Mouse (Mus musculus): ENCODE measurements around the gene Esam. TPM values are rescaled to one million over a fixed set of nuclear protein-coding genes. Genes with fewer than 3 reads are reported as not detected.

Esam gene
- polyA plus RNA-seq, 1 experiment: 28.8 TPM

GRCm38 (mm10) chr9:37500201-37500600, 27.7 kb upstream of the Esam start:
- Histone ChIP-seq H3K27ac (ENCODE audit: insufficient read depth, low read length) (no peak overlapping the region), H3K4me1 (ENCODE audit: control insufficient read depth, insufficient read depth, low read length) (no peaks in the 10 kb centered on the region), H3K27me3 (ENCODE audit: control insufficient read depth, insufficient read depth, low read length) (no peaks in the 10 kb centered on the region), H3K4me3 (replicated peaks; ENCODE audit: insufficient read depth, low read depth, low read length) (no peak overlapping the region)
- WGBS: 75% methylated on average over 3 of the region's 3 CpGs
- TF ChIP-seq CTCF (IDR thresholded peaks at IDR 0.05; ENCODE audit: borderline replicate concordance, insufficient read depth, low read depth, low read length) (no peak), POLR2A (IDR thresholded peaks at IDR 0.05; ENCODE audit: borderline replicate concordance, insufficient read depth, low read length) (no peak)
- DNase-seq: no peak

- no peak overlapping the region for H3K27ac ChIP-seq (ENCODE audit: insufficient read depth, low read length)
- H3K4me3 ChIP-seq (replicated peaks; ENCODE audit: insufficient read depth, low read depth, low read length): no peak overlapping the region
- H3K27me3 ChIP-seq (ENCODE audit: control insufficient read depth, insufficient read depth, low read length): no peaks in the 10 kb centered on the region
- no peak for DNase-seq
- 100% methylated on average over 1 of the region's 1 CpGs for WGBS
- TF ChIP-seq POLR2A (IDR thresholded peaks at IDR 0.05; ENCODE audit: borderline replicate concordance, insufficient read depth, low read length) (no peak), CTCF (IDR thresholded peaks at IDR 0.05; ENCODE audit: borderline replicate concordance, insufficient read depth, low read depth, low read length) (no peak)
- no peaks in the 10 kb centered on the region for H3K4me1 ChIP-seq (ENCODE audit: control insufficient read depth, insufficient read depth, low read length)
These were observed 26.7 kb upstream of the Esam start for GRCm38 (mm10) chr9:37501170-37501569.

- H3K4me1 ChIP-seq (ENCODE audit: control insufficient read depth, insufficient read depth, low read length): no peaks in the 10 kb centered on the region
- no peaks in the 10 kb centered on the region for H3K27me3 ChIP-seq (ENCODE audit: control insufficient read depth, insufficient read depth, low read length)
- TF ChIP-seq POLR2A (IDR thresholded peaks at IDR 0.05; ENCODE audit: borderline replicate concordance, insufficient read depth, low read length): no peak
- no peak for TF ChIP-seq CTCF (IDR thresholded peaks at IDR 0.05; ENCODE audit: borderline replicate concordance, insufficient read depth, low read depth, low read length)
- DNase-seq: no peak
- H3K27ac ChIP-seq (ENCODE audit: insufficient read depth, low read length): no peak overlapping the region
- no peak overlapping the region for H3K4me3 ChIP-seq (replicated peaks; ENCODE audit: insufficient read depth, low read depth, low read length)
These were observed 23.5 kb upstream of the Esam start for GRCm38 (mm10) chr9:37504348-37504747.

GRCm38 (mm10) chr9:37506023-37506422, 21.9 kb upstream of the Esam start:
- DNase-seq: no peak
- WGBS: 89% methylated on average over 1 of the region's 1 CpGs
- no peaks in the 10 kb centered on the region for H3K4me1 ChIP-seq (ENCODE audit: control insufficient read depth, insufficient read depth, low read length)
- H3K27me3 ChIP-seq (ENCODE audit: control insufficient read depth, insufficient read depth, low read length): no peaks in the 10 kb centered on the region
- H3K27ac ChIP-seq (ENCODE audit: insufficient read depth, low read length): no peak overlapping the region
- no peak overlapping the region for H3K4me3 ChIP-seq (replicated peaks; ENCODE audit: insufficient read depth, low read depth, low read length)
- TF ChIP-seq CTCF (IDR thresholded peaks at IDR 0.05; ENCODE audit: borderline replicate concordance, insufficient read depth, low read depth, low read length): no peak
- no peak for TF ChIP-seq POLR2A (IDR thresholded peaks at IDR 0.05; ENCODE audit: borderline replicate concordance, insufficient read depth, low read length)

- Histone ChIP-seq H3K4me1 (ENCODE audit: control insufficient read depth, insufficient read depth, low read length) (peaks cover 1% of the 10 kb centered on the region; the same call in 1 of the 2 replicates), H3K27me3 (ENCODE audit: control insufficient read depth, insufficient read depth, low read length) (no peaks in the 10 kb centered on the region), H3K27ac (ENCODE audit: insufficient read depth, low read length) (no peak overlapping the region), H3K4me3 (replicated peaks; ENCODE audit: insufficient read depth, low read depth, low read length) (no peak overlapping the region)
- WGBS: 96% methylated on average over 2 of the region's 2 CpGs
- no peak for DNase-seq
- TF ChIP-seq CTCF (IDR thresholded peaks at IDR 0.05; ENCODE audit: borderline replicate concordance, insufficient read depth, low read depth, low read length): peak; percentile 23; the same call in 1 of the 2 replicates
- no peak for TF ChIP-seq POLR2A (IDR thresholded peaks at IDR 0.05; ENCODE audit: borderline replicate concordance, insufficient read depth, low read length)
These were observed 15.8 kb upstream of the Esam start for GRCm38 (mm10) chr9:37512097-37512496.

GRCm38 (mm10) chr9:37514456-37514855, 13.4 kb upstream of the Esam start:
- TF ChIP-seq POLR2A (IDR thresholded peaks at IDR 0.05; ENCODE audit: borderline replicate concordance, insufficient read depth, low read length): no peak
- TF ChIP-seq CTCF (IDR thresholded peaks at IDR 0.05; ENCODE audit: borderline replicate concordance, insufficient read depth, low read depth, low read length): no peak
- H3K27ac ChIP-seq (ENCODE audit: insufficient read depth, low read length): no peak overlapping the region
- no peaks in the 10 kb centered on the region for H3K27me3 ChIP-seq (ENCODE audit: control insufficient read depth, insufficient read depth, low read length)
- no peak overlapping the region for H3K4me3 ChIP-seq (replicated peaks; ENCODE audit: insufficient read depth, low read depth, low read length)
- DNase-seq: no peak
- peaks cover 18% of the 10 kb centered on the region; the same call in 1 of the 2 replicates for H3K4me1 ChIP-seq (ENCODE audit: control insufficient read depth, insufficient read depth, low read length)
- 89% methylated on average over 3 of the region's 3 CpGs for WGBS

GRCm38 (mm10) chr9:37517467-37517866, 10.4 kb upstream of the Esam start:
- H3K4me1 ChIP-seq (ENCODE audit: control insufficient read depth, insufficient read depth, low read length): peaks cover 23% of the 10 kb centered on the region; the same call in 1 of the 2 replicates
- WGBS: 35% methylated on average over 1 of the region's 1 CpGs
- no peak overlapping the region for H3K27ac ChIP-seq (ENCODE audit: insufficient read depth, low read length)
- no peaks in the 10 kb centered on the region for H3K27me3 ChIP-seq (ENCODE audit: control insufficient read depth, insufficient read depth, low read length)
- no peak for DNase-seq
- no peak overlapping the region for H3K4me3 ChIP-seq (replicated peaks; ENCODE audit: insufficient read depth, low read depth, low read length)
- TF ChIP-seq POLR2A (IDR thresholded peaks at IDR 0.05; ENCODE audit: borderline replicate concordance, insufficient read depth, low read length) (no peak), CTCF (IDR thresholded peaks at IDR 0.05; ENCODE audit: borderline replicate concordance, insufficient read depth, low read depth, low read length) (no peak)

- WGBS: 22% methylated on average over 8 of the region's 8 CpGs
- TF ChIP-seq POLR2A (IDR thresholded peaks at IDR 0.05; ENCODE audit: borderline replicate concordance, insufficient read depth, low read length) (no peak), CTCF (IDR thresholded peaks at IDR 0.05; ENCODE audit: borderline replicate concordance, insufficient read depth, low read depth, low read length) (no peak)
- Histone ChIP-seq H3K27me3 (ENCODE audit: control insufficient read depth, insufficient read depth, low read length) (no peaks in the 10 kb centered on the region), H3K27ac (ENCODE audit: insufficient read depth, low read length) (peak overlapping the region; percentile 58; the same call in 1 of the 2 replicates), H3K4me1 (ENCODE audit: control insufficient read depth, insufficient read depth, low read length) (peaks cover 23% of the 10 kb centered on the region; the same call in 1 of the 2 replicates), H3K4me3 (replicated peaks; ENCODE audit: insufficient read depth, low read depth, low read length) (no peak overlapping the region)
- peak; percentile 39 to 72 for DNase-seq
These were observed 8.9 kb upstream of the Esam start for GRCm38 (mm10) chr9:37518991-37519390.
